Comparison of ENCODE assay signal across 17 mouse cellular contexts in genomic region chr16:50030905-50031369, GRCm38 (mm10).
DNase-seq lines count a peak whose midpoint lies in the region; TF ChIP-seq lines count a peak whose summit lies in the region.
"Had no signal": no experiment of that assay in that cellular context is flagged by ENCODE, and none has a peak within 500 bp of the region (broad histone marks: within the 10 kb centered on the region; RNA-seq: fewer than 3 reads in every experiment).

No protein-coding gene starts in this region.

- no peaks in the 10 kb centered on the region for H3K27me3 ChIP-seq in spleen, adult 2 months (ENCODE audit: control insufficient read depth, insufficient read depth, low read length)
- H3K27me3 ChIP-seq: embryonic facial prominence, embryonic 13.5 days; forebrain, embryonic 13.5 days; midbrain, embryonic 13.5 days; neural tube, embryonic 12.5 days had no signal

- H3K27ac ChIP-seq in spleen, adult 2 months (ENCODE audit: insufficient read depth, low read length): peak overlapping the region; percentile 23; the same call in 1 of the 2 replicates
- H3K27ac ChIP-seq: embryonic facial prominence, embryonic 13.5 days; forebrain, embryonic 13.5 days; midbrain, embryonic 13.5 days; neural tube, embryonic 12.5 days had no signal

- H3K4me3 ChIP-seq in spleen, adult 2 months (ENCODE audit: extremely low read depth, insufficient read depth, insufficient read length): no peak overlapping the region
- H3K4me3 ChIP-seq: embryonic facial prominence, embryonic 13.5 days; forebrain, embryonic 13.5 days; midbrain, embryonic 13.5 days; neural tube, embryonic 12.5 days had no signal

- no peak for TF ChIP-seq CTCF in spleen, adult 2 months (IDR thresholded peaks at IDR 0.05; ENCODE audit: extremely low read depth, insufficient read depth, insufficient read length, insufficient replicate concordance)

- H3K36me3 ChIP-seq in spleen, adult 2 months (ENCODE audit: control insufficient read depth, insufficient read depth, low read length): no peaks in the 10 kb centered on the region
- H3K36me3 ChIP-seq: embryonic facial prominence, embryonic 13.5 days; midbrain, embryonic 13.5 days; neural tube, embryonic 12.5 days had no signal

- WGBS in spleen, adult 2 months: 9% methylated on average over 2 of the region's 2 CpGs

- DNase-seq in embryo, embryonic 11 days: peak; percentile 27
- no peak for DNase-seq in embryo, embryonic 10 days (ENCODE audit: low spot score)
- DNase-seq in spleen, adult 2 months (ENCODE audit: low read depth in 1 of 2, low spot score in 2 of 2): no peak
- no peak for DNase-seq in spleen, adult 18-20 months
- DNase-seq in brain, adult 2 months (ENCODE audit: low read depth, low spot score): peak; percentile 19
- DNase-seq in naive thymus-derived CD4-positive, alpha-beta T cell, adult 2 months (ENCODE audit: low read depth): peak; percentile 44
- no peak for DNase-seq in lung, postnatal 4 days
- DNase-seq in layer of hippocampus, adult 18-20 months (ENCODE audit: low spot score in 2 of 2): no peak
- DNase-seq: adrenal gland, postnatal 36 days; cerebellum, adult 8-10 months; gastrocnemius, postnatal 10 days; kidney, postnatal 36 days; lung, adult 18-20 months had no signal

- TF ChIP-seq POLR2A in spleen, adult 2 months (IDR thresholded peaks at IDR 0.05; ENCODE audit: low read depth, low read length): no peak

- H3K4me1 ChIP-seq in spleen, adult 2 months (ENCODE audit: control insufficient read depth, insufficient read depth, insufficient read length): peaks cover 7% of the 10 kb centered on the region
- H3K4me1 ChIP-seq: neural tube, embryonic 12.5 days had no signal

Comparison
In these comparisons a context has a peak if more than half of its experiments do, and no peak if none do; other contexts are left out.
1. DNase-seq: peak in embryo, embryonic 11 days (single experiment), brain, adult 2 months (single experiment) and naive thymus-derived CD4-positive, alpha-beta T cell, adult 2 months (single experiment); none in embryo, embryonic 10 days (single experiment), spleen, adult 2 months (0 of 2), spleen, adult 18-20 months (0 of 2), lung, postnatal 4 days (0 of 2) and layer of hippocampus, adult 18-20 months (0 of 2).